Mouse (Mus musculus): ENCODE results near the gene Lrrc71. TPM values are rescaled to one million over a fixed set of nuclear protein-coding genes. Genes with fewer than 3 reads are reported as not detected.

Lrrc71 gene
- polyA plus RNA-seq, 1 experiment from 2014 or later: 1.2 TPM

- DNase-seq (ENCODE audit: low spot score): no peak
- 84% methylated on average over 11 of the region's 11 CpGs for WGBS
- Histone ChIP-seq H3K9me3 (no peaks in the 10 kb centered on the region), H3K36me3 (peaks cover 97% of the 10 kb centered on the region), H3K27ac (no peak overlapping the region), H3K4me3 (no peak overlapping the region), H3K4me1 (replicated peaks) (0 out of 2 replicates have a peak, but pooled peaks cover 5% of the 10 kb centered on the region), H3K27me3 (ENCODE audit: insufficient read depth, poor library complexity, severe bottlenecking) (no peaks in the 10 kb centered on the region)
Measured at GRCm38 (mm10) chr3:87733984-87734761, 14.3 kb downstream of the Lrrc71 start.

DNA sequence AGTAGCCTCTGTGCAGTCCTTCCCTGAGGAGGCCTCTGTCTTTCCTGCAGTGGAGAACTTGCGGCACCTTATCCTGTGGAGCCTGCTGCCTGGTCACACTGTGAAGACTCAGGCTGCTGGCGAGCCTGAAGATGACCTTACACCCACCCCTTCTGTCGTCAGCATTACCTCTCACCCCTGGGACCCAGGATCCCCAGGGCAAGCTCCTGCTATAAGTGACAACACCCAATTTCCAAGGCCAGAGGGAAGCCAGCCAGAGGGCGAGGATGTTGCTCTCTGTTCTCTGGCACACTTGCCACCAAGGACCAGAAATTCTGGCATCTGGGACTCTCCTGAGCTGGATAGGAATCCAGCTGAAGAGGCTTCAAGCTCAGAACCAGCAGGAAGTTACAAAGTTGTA is 15.3 kb downstream of the Lrrc71 start:
- Histone ChIP-seq H3K9me3 (no peaks in the 10 kb centered on the region), H3K27me3 (ENCODE audit: insufficient read depth, poor library complexity, severe bottlenecking) (no peaks in the 10 kb centered on the region), H3K36me3 (peaks cover 98% of the 10 kb centered on the region), H3K4me1 (replicated peaks) (0 out of 2 replicates have a peak, but pooled peaks cover 5% of the 10 kb centered on the region), H3K4me3 (no peak overlapping the region), H3K27ac (no peak overlapping the region)
- WGBS: 87% methylated on average over 4 of the region's 4 CpGs
- DNase-seq (ENCODE audit: low spot score): no peak

DNA sequence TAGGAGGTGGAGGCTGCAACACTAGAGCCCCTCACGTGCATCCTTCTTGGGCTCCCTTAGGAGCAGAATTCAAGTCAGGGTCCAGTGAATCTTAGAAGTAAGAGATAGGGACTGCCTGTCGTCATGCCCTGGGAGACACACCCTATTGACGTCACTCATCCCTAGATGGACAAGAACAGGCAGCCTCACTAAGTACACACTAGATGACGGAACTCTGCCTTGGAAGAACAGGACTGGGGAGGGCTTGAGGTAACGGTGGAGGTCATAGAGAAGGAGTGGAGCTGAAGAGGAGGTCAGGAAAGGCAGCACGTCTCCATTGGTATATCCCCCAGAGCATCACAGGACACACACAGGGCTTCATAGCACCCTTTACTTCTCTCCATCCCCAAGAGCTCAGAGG is 19.7 kb downstream of the Lrrc71 start:
- H3K9me3 ChIP-seq: no peaks in the 10 kb centered on the region
- H3K36me3 ChIP-seq: peaks cover 98% of the 10 kb centered on the region
- H3K4me3 ChIP-seq: no peak overlapping the region
- 92% methylated on average over 6 of the region's 6 CpGs for WGBS
- no peaks in the 10 kb centered on the region for H3K4me1 ChIP-seq (replicated peaks)
- H3K27me3 ChIP-seq (ENCODE audit: insufficient read depth, poor library complexity, severe bottlenecking): no peaks in the 10 kb centered on the region
- H3K27ac ChIP-seq: no peak overlapping the region
- no peak for DNase-seq (ENCODE audit: low spot score)

- no peak for DNase-seq (ENCODE audit: low spot score)
- 92% methylated on average over 7 of the region's 7 CpGs for WGBS
- no peaks in the 10 kb centered on the region for H3K4me1 ChIP-seq (replicated peaks)
- H3K4me3 ChIP-seq: no peak overlapping the region
- H3K36me3 ChIP-seq: peaks cover 98% of the 10 kb centered on the region
- H3K27ac ChIP-seq: no peak overlapping the region
- H3K27me3 ChIP-seq (ENCODE audit: insufficient read depth, poor library complexity, severe bottlenecking): no peaks in the 10 kb centered on the region
- no peaks in the 10 kb centered on the region for H3K9me3 ChIP-seq
Measured at GRCm38 (mm10) chr3:87726191-87726590, 22.2 kb downstream of the Lrrc71 start.

DNA sequence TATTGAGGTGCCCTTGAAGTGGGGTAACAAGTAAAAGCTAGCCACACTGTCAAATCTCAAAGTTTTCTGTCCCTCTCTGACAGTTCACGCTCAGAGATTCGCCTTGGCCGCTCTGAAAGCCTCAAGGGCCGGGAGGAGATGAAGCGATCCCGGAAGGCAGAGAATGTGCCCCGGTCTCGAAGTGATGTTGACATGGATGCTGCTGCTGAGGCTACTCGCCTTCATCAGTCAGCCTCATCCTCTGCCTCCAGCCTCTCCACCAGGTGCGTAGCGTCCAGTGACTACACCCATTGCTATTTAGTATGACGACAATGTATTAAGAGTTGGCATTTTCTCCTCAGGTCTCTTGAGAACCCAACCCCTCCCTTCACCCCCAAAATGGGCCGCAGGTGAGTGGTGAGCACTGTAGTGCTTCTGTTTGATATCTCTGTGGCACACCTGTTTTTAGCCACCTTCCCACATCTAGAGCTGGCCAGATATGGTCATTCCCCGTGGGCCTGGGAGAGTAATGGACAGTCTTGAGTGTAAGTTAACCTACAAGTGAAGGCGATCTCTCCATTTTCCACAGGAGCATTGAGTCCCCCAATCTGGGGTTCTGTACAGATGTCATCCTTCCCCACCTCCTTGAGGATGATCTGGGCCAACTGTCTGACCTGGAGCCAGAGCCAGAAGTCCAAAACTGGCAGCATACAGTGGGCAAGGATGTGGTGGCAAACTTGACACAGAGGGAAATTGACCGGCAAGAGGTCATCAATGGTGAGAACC is 22.8 kb downstream of the Lrrc71 start:
- Histone ChIP-seq H3K27ac (no peak overlapping the region), H3K4me3 (no peak overlapping the region), H3K4me1 (replicated peaks) (no peaks in the 10 kb centered on the region), H3K36me3 (peaks cover 98% of the 10 kb centered on the region), H3K9me3 (no peaks in the 10 kb centered on the region), H3K27me3 (ENCODE audit: insufficient read depth, poor library complexity, severe bottlenecking) (no peaks in the 10 kb centered on the region)
- WGBS: 97% methylated on average over 16 of the region's 16 CpGs
- DNase-seq (ENCODE audit: low spot score): no peak

DNA sequence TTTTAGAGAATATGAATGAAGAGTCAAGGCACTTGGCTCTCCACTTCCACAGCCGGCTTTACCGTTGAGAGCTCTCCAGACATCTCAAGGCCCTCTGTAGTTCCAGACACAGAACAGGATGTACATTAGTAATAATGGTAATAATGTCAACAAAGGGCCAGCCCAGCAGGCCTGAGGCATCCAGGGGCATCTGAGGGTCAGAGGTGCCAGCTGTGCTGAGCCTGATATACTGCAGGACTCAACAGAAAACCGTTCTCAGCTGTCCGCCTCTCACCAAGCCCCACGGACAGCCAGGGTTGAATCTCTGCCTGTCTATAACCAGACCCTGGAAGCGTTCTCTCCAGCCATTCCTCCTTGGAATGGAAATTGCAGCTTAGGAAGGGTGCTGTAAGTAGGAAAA is 23.9 kb downstream of the Lrrc71 start:
- WGBS: 80% methylated on average over 6 of the region's 6 CpGs
- H3K27ac ChIP-seq: no peak overlapping the region
- DNase-seq (ENCODE audit: low spot score): no peak
- no peaks in the 10 kb centered on the region for H3K9me3 ChIP-seq
- peaks cover 94% of the 10 kb centered on the region for H3K36me3 ChIP-seq
- no peaks in the 10 kb centered on the region for H3K4me1 ChIP-seq (replicated peaks)
- H3K4me3 ChIP-seq: no peak overlapping the region
- no peaks in the 10 kb centered on the region for H3K27me3 ChIP-seq (ENCODE audit: insufficient read depth, poor library complexity, severe bottlenecking)

DNA sequence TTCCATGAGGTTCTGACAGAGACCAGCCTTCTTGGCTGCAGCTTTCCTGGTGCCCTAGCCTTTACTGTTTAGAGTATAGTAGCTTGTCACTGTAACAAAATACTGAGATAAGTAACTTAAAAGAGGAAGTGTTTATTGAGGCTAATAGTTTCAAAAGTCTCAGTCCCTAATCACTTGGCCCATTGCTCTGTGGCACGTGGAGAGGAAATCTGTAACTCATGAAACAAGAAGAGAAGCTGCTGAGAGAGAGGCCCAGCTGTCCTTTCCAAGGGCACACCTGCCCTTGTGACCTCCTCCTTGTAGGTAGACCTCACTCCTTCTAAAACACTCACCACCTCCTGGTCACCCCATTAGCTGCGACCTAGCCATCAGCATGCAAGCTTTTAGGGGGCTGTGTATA is 29.9 kb downstream of the Lrrc71 start:
- H3K9me3 ChIP-seq: no peaks in the 10 kb centered on the region
- WGBS: 86% methylated on average over 2 of the region's 2 CpGs
- no peak for DNase-seq (ENCODE audit: low spot score)
- peaks cover 95% of the 10 kb centered on the region for H3K36me3 ChIP-seq
- no peaks in the 10 kb centered on the region for H3K27me3 ChIP-seq (ENCODE audit: insufficient read depth, poor library complexity, severe bottlenecking)
- no peaks in the 10 kb centered on the region for H3K4me1 ChIP-seq (replicated peaks)
- no peak overlapping the region for H3K27ac ChIP-seq
- H3K4me3 ChIP-seq: no peak overlapping the region

Other genes with a start within 250 kb of the Lrrc71 start
- gene Etv3, start 223.2 kb downstream of the Lrrc71 start, polyA plus RNA-seq (2016; fragmentation: Nextera tagmentation; extraction: Ambion mirVana): 9.6 and 12.2 TPM in 2 replicates
- 14.9 and 18.7 TPM in 2 replicates for gene Arhgef11, start 131.1 kb downstream of the Lrrc71 start, polyA plus RNA-seq (2016; fragmentation: Nextera tagmentation; extraction: Ambion mirVana)
- gene Ntrk1, start 46.5 kb upstream of the Lrrc71 start, polyA plus RNA-seq (2016; fragmentation: Nextera tagmentation; extraction: Ambion mirVana): 9.0 and 23.4 TPM in 2 replicates
- 0.48 and 0.72 TPM in 2 replicates for gene Insrr, start 48.3 kb upstream of the Lrrc71 start, polyA plus RNA-seq (2016; fragmentation: Nextera tagmentation; extraction: Ambion mirVana)
- 19.6 and 19.9 TPM in 2 replicates for gene Pear1, start 75.7 kb upstream of the Lrrc71 start, polyA plus RNA-seq (2016; fragmentation: Nextera tagmentation; extraction: Ambion mirVana)
- gene Sh2d2a, start 98.1 kb upstream of the Lrrc71 start, polyA plus RNA-seq (2016; fragmentation: Nextera tagmentation; extraction: Ambion mirVana): 0.06 and 0.21 TPM in 2 replicates
- gene Prcc, start 137.0 kb upstream of the Lrrc71 start, polyA plus RNA-seq (2016; fragmentation: Nextera tagmentation; extraction: Ambion mirVana): 18.7 and 19.1 TPM in 2 replicates
- gene Hdgf, start 157.7 kb upstream of the Lrrc71 start, polyA plus RNA-seq (2016; fragmentation: Nextera tagmentation; extraction: Ambion mirVana): 229 TPM in 2 replicates
- gene Mrpl24, start 170.9 kb upstream of the Lrrc71 start, polyA plus RNA-seq (2016; fragmentation: Nextera tagmentation; extraction: Ambion mirVana): 74.7 and 76.1 TPM in 2 replicates
- 73.3 and 75.7 TPM in 2 replicates for gene Isg20l2, start 181.7 kb upstream of the Lrrc71 start, polyA plus RNA-seq (2016; fragmentation: Nextera tagmentation; extraction: Ambion mirVana)
- gene Rrnad1, start 182.1 kb upstream of the Lrrc71 start, polyA plus RNA-seq (2016; fragmentation: Nextera tagmentation; extraction: Ambion mirVana): 18.9 and 20.9 TPM in 2 replicates
- gene Crabp2, start 200.0 kb upstream of the Lrrc71 start, polyA plus RNA-seq (2016; fragmentation: Nextera tagmentation; extraction: Ambion mirVana): 956 and 1,072 TPM in 2 replicates
- 109 and 143 TPM in 2 replicates for gene Nes, start 222.5 kb upstream of the Lrrc71 start, polyA plus RNA-seq (2016; fragmentation: Nextera tagmentation; extraction: Ambion mirVana)